Mouse (Mus musculus): ENCODE measurements around the gene Mtrex. TPM values are rescaled to one million over a fixed set of nuclear protein-coding genes. Genes with fewer than 3 reads are reported as not detected.

Mtrex gene
- polyA plus RNA-seq, 1 experiment from 2014 or later = 44.5 TPM

- ATAC-seq (replicated peaks; ENCODE audit: low FRiP score, low read depth) (no peak), DNase-seq (ENCODE audit: low spot score) (no peak)
- no peak for TF ChIP-seq CTCF (IDR thresholded peaks at IDR 0.05; ENCODE audit: low read depth)
- Histone ChIP-seq H3K4me1 (replicated peaks; ENCODE audit: insufficient read depth, low read length) (no peaks in the 10 kb centered on the region), H3K4me2 (ENCODE audit: low read length) (no peak overlapping the region), H3K9ac (ENCODE audit: low read depth, low read length) (no peak overlapping the region), H3K4me3 (replicated peaks; ENCODE audit: low read depth, low read length) (no peak overlapping the region), H3K9me3 (replicated peaks; ENCODE audit: low read length) (no peaks in the 10 kb centered on the region), H3K36me3 (ENCODE audit: insufficient read depth, low read length) (peaks cover 42% of the 10 kb centered on the region), H3K27me3 (ENCODE audit: insufficient read depth, low read length) (no peaks in the 10 kb centered on the region), H3K27ac (no peak overlapping the region)
- 87% methylated on average over 6 of the region's 6 CpGs for WGBS
These were observed 18.7 kb upstream of the Mtrex start for GRCm38 (mm10) chr13:112945900-112946299.

GRCm38 (mm10) chr13:112945312-112945711 lies 18.1 kb upstream of the Mtrex start:
- Histone ChIP-seq H3K9ac (ENCODE audit: low read depth, low read length) (no peak overlapping the region), H3K36me3 (ENCODE audit: insufficient read depth, low read length) (peaks cover 42% of the 10 kb centered on the region), H3K4me3 (replicated peaks; ENCODE audit: low read depth, low read length) (no peak overlapping the region), H3K27ac (no peak overlapping the region), H3K27me3 (ENCODE audit: insufficient read depth, low read length) (no peaks in the 10 kb centered on the region), H3K4me1 (replicated peaks; ENCODE audit: insufficient read depth, low read length) (no peaks in the 10 kb centered on the region), H3K4me2 (ENCODE audit: low read length) (no peak overlapping the region), H3K9me3 (replicated peaks; ENCODE audit: low read length) (no peaks in the 10 kb centered on the region)
- TF ChIP-seq CTCF (IDR thresholded peaks at IDR 0.05; ENCODE audit: low read depth) = no peak
- no peak for DNase-seq (ENCODE audit: low spot score)
- no peak for ATAC-seq (replicated peaks; ENCODE audit: low FRiP score, low read depth)
- 93% methylated on average over 9 of the region's 9 CpGs for WGBS

GRCm38 (mm10) chr13:112941879-112942330 lies 14.7 kb upstream of the Mtrex start:
- no peaks in the 10 kb centered on the region for H3K9me3 ChIP-seq (replicated peaks; ENCODE audit: low read length)
- no peak overlapping the region for H3K9ac ChIP-seq (ENCODE audit: low read depth, low read length)
- 64% methylated on average over 15 of the region's 15 CpGs for WGBS
- H3K27ac ChIP-seq = no peak overlapping the region
- no peak for TF ChIP-seq CTCF (IDR thresholded peaks at IDR 0.05; ENCODE audit: low read depth)
- DNase-seq (ENCODE audit: low spot score) = no peak
- ATAC-seq (replicated peaks; ENCODE audit: low FRiP score, low read depth) = no peak
- H3K4me2 ChIP-seq (ENCODE audit: low read length) = no peak overlapping the region
- H3K4me3 ChIP-seq (replicated peaks; ENCODE audit: low read depth, low read length) = no peak overlapping the region
- no peaks in the 10 kb centered on the region for H3K4me1 ChIP-seq (replicated peaks; ENCODE audit: insufficient read depth, low read length)
- H3K36me3 ChIP-seq (ENCODE audit: insufficient read depth, low read length) = peaks cover 37% of the 10 kb centered on the region
- H3K27me3 ChIP-seq (ENCODE audit: insufficient read depth, low read length) = no peaks in the 10 kb centered on the region

- 62% methylated on average over 8 of the region's 8 CpGs for WGBS
- H3K4me3 ChIP-seq (replicated peaks; ENCODE audit: low read depth, low read length) = no peak overlapping the region
- DNase-seq (ENCODE audit: low spot score) (no peak), ATAC-seq (replicated peaks; ENCODE audit: low FRiP score, low read depth) (no peak)
- H3K27me3 ChIP-seq (ENCODE audit: insufficient read depth, low read length) = no peaks in the 10 kb centered on the region
- no peak overlapping the region for H3K27ac ChIP-seq
- no peaks in the 10 kb centered on the region for H3K4me1 ChIP-seq (replicated peaks; ENCODE audit: insufficient read depth, low read length)
- peaks cover 39% of the 10 kb centered on the region for H3K36me3 ChIP-seq (ENCODE audit: insufficient read depth, low read length)
- no peak overlapping the region for H3K4me2 ChIP-seq (ENCODE audit: low read length)
- no peaks in the 10 kb centered on the region for H3K9me3 ChIP-seq (replicated peaks; ENCODE audit: low read length)
- TF ChIP-seq CTCF (IDR thresholded peaks at IDR 0.05; ENCODE audit: low read depth) = no peak
- H3K9ac ChIP-seq (ENCODE audit: low read depth, low read length) = no peak overlapping the region
These were observed 10.9 kb upstream of the Mtrex start for GRCm38 (mm10) chr13:112938130-112938529.

- Histone ChIP-seq H3K36me3 (ENCODE audit: insufficient read depth, low read length) (no peaks in the 10 kb centered on the region), H3K4me1 (replicated peaks; ENCODE audit: insufficient read depth, low read length) (peaks cover 6% of the 10 kb centered on the region), H3K27me3 (ENCODE audit: insufficient read depth, low read length) (no peaks in the 10 kb centered on the region), H3K4me3 (replicated peaks; ENCODE audit: low read depth, low read length) (peak overlapping the region; percentile 76), H3K4me2 (ENCODE audit: low read length) (peak overlapping the region; percentile 78), H3K27ac (peak overlapping the region; percentile 80), H3K9ac (ENCODE audit: low read depth, low read length) (peak overlapping the region; percentile 73), H3K9me3 (replicated peaks; ENCODE audit: low read length) (no peaks in the 10 kb centered on the region)
- no peak for ATAC-seq (replicated peaks; ENCODE audit: low FRiP score, low read depth)
- DNase-seq (ENCODE audit: low spot score) = peak; percentile 40
- TF ChIP-seq CTCF (IDR thresholded peaks at IDR 0.05; ENCODE audit: low read depth) = no peak
- WGBS = 3% methylated on average over 8 of the region's 8 CpGs
These were observed 955 bp upstream of the Mtrex start for GRCm38 (mm10) chr13:112928038-112928668.

GRCm38 (mm10) chr13:112926796-112927195 lies 402 bp downstream of the Mtrex start:
- no peak for TF ChIP-seq CTCF (IDR thresholded peaks at IDR 0.05; ENCODE audit: low read depth)
- DNase-seq (ENCODE audit: low spot score) (peak; percentile 41), ATAC-seq (replicated peaks; ENCODE audit: low FRiP score, low read depth) (no peak; the same call in 1 of the 2 replicates)
- no peaks in the 10 kb centered on the region for H3K36me3 ChIP-seq (ENCODE audit: insufficient read depth, low read length)
- peak overlapping the region; percentile 76 for H3K4me3 ChIP-seq (replicated peaks; ENCODE audit: low read depth, low read length)
- H3K4me2 ChIP-seq (ENCODE audit: low read length) = peak overlapping the region; percentile 62
- H3K9me3 ChIP-seq (replicated peaks; ENCODE audit: low read length) = no peaks in the 10 kb centered on the region
- H3K4me1 ChIP-seq (replicated peaks; ENCODE audit: insufficient read depth, low read length) = peaks cover 6% of the 10 kb centered on the region
- WGBS = under 1% methylated on average over 19 of the region's 19 CpGs
- H3K9ac ChIP-seq (ENCODE audit: low read depth, low read length) = peak overlapping the region; percentile 73
- H3K27me3 ChIP-seq (ENCODE audit: insufficient read depth, low read length) = no peaks in the 10 kb centered on the region
- H3K27ac ChIP-seq = peak overlapping the region; percentile 80
